Mouse (Mus musculus): ENCODE measurements around the gene Rrp8.

The Rrp8 gene

DNA sequence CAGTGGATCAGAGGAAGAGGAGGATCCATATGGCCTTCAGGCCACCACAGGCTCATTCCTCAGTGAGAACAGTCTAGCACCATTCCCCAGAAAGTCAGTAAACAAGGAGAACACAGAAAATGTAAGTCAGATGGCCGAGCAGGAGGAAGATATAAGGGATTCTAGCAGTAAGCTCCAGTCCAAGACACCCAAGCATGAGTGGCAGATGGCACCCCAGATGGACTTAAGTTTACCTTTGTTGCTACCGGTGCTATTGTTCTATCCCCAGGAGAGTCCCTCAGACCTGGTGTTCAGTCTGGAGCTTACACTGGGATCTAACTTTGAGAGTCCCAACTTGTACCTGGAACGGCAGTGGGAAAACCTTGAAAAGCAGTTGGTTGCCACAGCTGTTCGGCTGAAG, 33.4 kb downstream of the Rrp8 start:
- DNase-seq (ENCODE audit: extremely low spot score, low read depth, low spot score): no peak

DNA sequence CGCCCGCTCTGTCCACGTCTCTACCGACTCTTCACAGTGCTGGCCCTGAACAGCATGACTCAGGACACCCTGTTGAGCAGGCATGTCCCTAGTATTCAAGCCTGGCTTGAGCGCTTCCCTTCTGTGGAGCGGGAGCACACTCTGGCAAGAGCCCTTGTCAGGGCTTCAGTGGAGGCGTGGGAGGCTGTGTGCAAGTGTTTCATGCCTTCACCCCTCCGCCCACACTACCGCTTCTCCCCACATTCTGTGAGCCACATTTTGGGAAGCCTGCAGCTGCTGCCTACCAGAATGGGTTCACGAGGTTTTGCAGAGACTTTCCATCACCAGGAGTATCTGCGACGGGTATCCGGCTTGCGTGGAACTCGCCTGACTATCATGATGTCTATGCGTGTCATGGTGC, 34.0 kb downstream of the Rrp8 start:
- no peak for DNase-seq (ENCODE audit: extremely low spot score, low read depth, low spot score)

DNA sequence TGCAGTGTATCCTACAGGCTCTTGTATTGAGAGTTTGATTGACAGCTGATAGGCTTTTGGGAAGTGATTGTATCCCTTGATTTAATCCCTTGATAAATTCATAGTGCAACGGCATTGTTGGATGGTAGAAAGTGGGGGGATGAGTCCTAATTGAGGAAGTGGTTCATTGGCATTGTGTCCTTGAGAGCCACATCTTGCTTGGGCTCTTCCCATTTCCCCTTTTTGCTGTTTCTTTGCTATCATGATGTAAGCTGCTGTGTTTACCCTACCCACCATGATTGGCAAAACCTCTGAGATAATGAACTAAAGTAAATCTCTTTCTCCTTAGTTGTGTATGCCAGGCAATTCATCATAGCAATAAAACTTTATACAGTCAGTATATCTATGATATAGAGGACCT, 46.3 kb downstream of the Rrp8 start:
- no peak for DNase-seq (ENCODE audit: extremely low spot score, low read depth, low spot score)

DNA sequence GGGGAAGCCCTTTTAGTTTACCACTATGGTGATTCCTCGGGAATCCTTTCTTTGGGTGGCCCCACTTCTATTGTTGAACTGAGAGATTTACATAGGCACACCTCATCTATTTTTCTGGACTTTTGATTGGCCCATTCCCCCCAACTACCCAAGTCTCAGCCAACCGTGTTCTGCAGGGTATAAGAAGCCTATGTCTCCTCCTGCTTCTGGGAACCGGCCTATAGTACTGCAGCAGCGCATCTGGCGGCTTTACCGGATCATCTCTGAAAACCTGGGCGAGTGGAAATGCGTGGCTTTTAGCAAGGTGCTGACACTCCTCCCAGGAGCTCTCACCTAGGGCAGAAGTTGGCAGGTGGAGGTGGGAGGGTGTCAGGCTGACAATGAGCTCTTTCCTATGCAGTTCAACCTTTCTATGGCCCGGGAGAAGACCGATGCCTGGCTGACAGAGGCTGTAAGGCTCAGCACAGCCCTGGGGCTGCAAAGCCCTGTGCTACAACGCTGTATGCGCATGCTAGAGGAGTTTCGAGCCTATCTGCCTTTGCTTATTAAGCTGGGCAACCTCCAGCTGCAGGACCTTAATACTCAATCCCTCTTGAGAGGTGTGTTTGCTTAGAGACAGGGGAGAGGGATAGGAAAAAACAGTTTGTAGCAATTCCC, 51.5 kb downstream of the Rrp8 start:
- no peak for DNase-seq (ENCODE audit: extremely low spot score, low read depth, low spot score)
